Mouse (Mus musculus) hindbrain, embryonic 11.5 days (tissue): ENCODE results near the gene Etl4. TPM values are rescaled to one million over a fixed set of nuclear protein-coding genes. Genes with fewer than 3 reads are reported as not detected.

Experiments
- ATAC-seq: fragments of 200-750 bp; cut with Nextera tagmentation; 2 replicates; pipeline ENCODE4 v1.8.0; 2017; ENCODE audit warnings: mild to moderate bottlenecking, moderate TSS enrichment, moderate library complexity; ENCODE audit not compliant: low FRiP score
- DNase-seq: peaks from one replicate; pipeline ENCODE4 v3.0.0-alpha.2; 2015; ENCODE audit warnings: low spot score
- H3K27ac ChIP-seq: fragments of 300-500 bp; sonication (generic); 2 replicates; pipeline ENCODE4 v1.5.1; 2014; ENCODE audit warnings: mild to moderate bottlenecking, low read depth, low read length
- H3K27me3 ChIP-seq: fragments of 300-500 bp; sonication (generic); 2 replicates; pipeline ENCODE4 v1.6.1; 2014; ENCODE audit warnings: mild to moderate bottlenecking, low read length, moderate library complexity, mixed read lengths; ENCODE audit not compliant: control insufficient read depth, insufficient read depth
- H3K36me3 ChIP-seq: fragments of 300-500 bp; sonication (generic); 2 replicates; pipeline ENCODE4 v1.6.1; 2014; ENCODE audit warnings: mild to moderate bottlenecking, low read length, moderate library complexity, mixed read lengths; ENCODE audit not compliant: control insufficient read depth, insufficient read depth
- H3K4me1 ChIP-seq: fragments of 300-500 bp; sonication (generic); replicated peaks from 2 replicates; pipeline ENCODE4 v1.6.1; 2014; ENCODE audit warnings: low read length, mixed read lengths; ENCODE audit not compliant: control insufficient read depth, insufficient read depth
- H3K4me2 ChIP-seq: fragments of 300-500 bp; sonication (generic); replicated peaks from 2 replicates; pipeline ENCODE4 v1.6.1; 2014; ENCODE audit warnings: mild to moderate bottlenecking, low read depth, low read length
- H3K4me3 ChIP-seq: fragments of 300-500 bp; sonication (generic); 2 replicates; pipeline ENCODE4 v1.5.1; 2014; ENCODE audit warnings: low read depth, low read length
- H3K9ac ChIP-seq: fragments of 300-500 bp; sonication (generic); 2 replicates; pipeline ENCODE4 v1.6.1; 2014; ENCODE audit warnings: low read depth, low read length
- H3K9me3 ChIP-seq: fragments of 300-500 bp; sonication (generic); 2 replicates; pipeline ENCODE4 v1.6.1; 2016; ENCODE audit warnings: low read length; ENCODE audit not compliant: control insufficient read depth
- WGBS: fragments of 180-500 bp; shearing (Covaris S2); extraction: QIAGEN DNeasy Blood & Tissue Kit; methylation state at CpG from one replicate; pipeline ENCODE4 v1.1.7; 2014; 5-methylcytosine and 5-hydroxymethylcytosine counted together
- polyA plus RNA-seq: library from polyadenylated mRNA; unstranded; fragments of >200 nt; fragmentation: Nextera tagmentation; extraction: Ambion mirVana; gene quantifications from 2 replicates; pipeline ENCODE4 v1.2.1, GENCODE M21; 2014

Gene Etl4
- polyA plus RNA-seq, 1 experiment from 2014 or later, result 26.2 TPM

GRCm38 (mm10) chr2:20549996-20550395, 640.4 kb downstream of the Etl4 start:
- Histone ChIP-seq H3K4me3 (no peak overlapping the region), H3K9ac (no peak overlapping the region), H3K27me3 (no peaks in the 10 kb centered on the region), H3K9me3 (no peaks in the 10 kb centered on the region), H3K27ac (no peak overlapping the region), H3K4me1 (peaks cover 14% of the 10 kb centered on the region), H3K36me3 (no peaks in the 10 kb centered on the region), H3K4me2 (no peak overlapping the region)
- no peak for ATAC-seq
- no peak for DNase-seq
- WGBS, result 48% methylated on average over 1 of the region's 1 CpGs

GRCm38 (mm10) chr2:20555706-20556105, 646.1 kb downstream of the Etl4 start:
- ATAC-seq, result no peak
- Histone ChIP-seq H3K4me1 (no peaks in the 10 kb centered on the region), H3K36me3 (no peaks in the 10 kb centered on the region), H3K4me3 (no peak overlapping the region), H3K9ac (no peak overlapping the region), H3K27me3 (no peaks in the 10 kb centered on the region), H3K9me3 (no peaks in the 10 kb centered on the region), H3K4me2 (no peak overlapping the region), H3K27ac (no peak overlapping the region)
- WGBS, result 67% methylated on average over 3 of the region's 3 CpGs
- DNase-seq, result no peak

DNA sequence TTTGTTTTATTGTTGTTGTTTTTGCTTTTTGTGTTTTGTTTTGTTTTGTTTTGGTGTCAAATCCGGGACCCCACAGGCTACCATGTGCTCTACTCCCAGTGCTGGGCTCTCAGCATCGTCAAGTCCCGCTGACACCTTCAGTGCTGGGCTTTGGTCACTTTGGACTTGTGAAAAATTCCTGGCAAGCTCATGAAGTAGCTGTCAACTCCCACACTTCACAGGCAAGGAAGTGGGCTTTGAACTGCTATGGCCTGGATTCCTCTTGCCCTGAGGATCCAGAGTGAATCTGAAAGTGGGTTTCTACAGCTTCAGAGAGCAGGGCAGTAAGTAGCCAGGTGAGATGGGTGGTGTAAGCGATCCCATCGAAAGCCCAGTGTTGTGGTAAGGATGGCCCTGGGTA, 649.5 kb downstream of the Etl4 start:
- H3K4me1 ChIP-seq, result no peaks in the 10 kb centered on the region
- ATAC-seq (no peak), DNase-seq (no peak)
- H3K9ac ChIP-seq, result no peak overlapping the region
- no peaks in the 10 kb centered on the region for H3K9me3 ChIP-seq
- 89% methylated on average over 5 of the region's 5 CpGs for WGBS
- H3K27me3 ChIP-seq, result no peaks in the 10 kb centered on the region
- no peak overlapping the region for H3K4me3 ChIP-seq
- no peaks in the 10 kb centered on the region for H3K36me3 ChIP-seq
- no peak overlapping the region for H3K4me2 ChIP-seq
- no peak overlapping the region for H3K27ac ChIP-seq

- DNase-seq, result no peak
- Histone ChIP-seq H3K27ac (no peak overlapping the region), H3K9me3 (no peaks in the 10 kb centered on the region), H3K4me1 (no peaks in the 10 kb centered on the region), H3K36me3 (no peaks in the 10 kb centered on the region), H3K27me3 (no peaks in the 10 kb centered on the region), H3K4me3 (no peak overlapping the region), H3K9ac (no peak overlapping the region), H3K4me2 (no peak overlapping the region)
- WGBS, result 68% methylated on average over 2 of the region's 2 CpGs
- no peak for ATAC-seq
Observed at GRCm38 (mm10) chr2:20559723-20560122, 650.1 kb downstream of the Etl4 start.

DNA sequence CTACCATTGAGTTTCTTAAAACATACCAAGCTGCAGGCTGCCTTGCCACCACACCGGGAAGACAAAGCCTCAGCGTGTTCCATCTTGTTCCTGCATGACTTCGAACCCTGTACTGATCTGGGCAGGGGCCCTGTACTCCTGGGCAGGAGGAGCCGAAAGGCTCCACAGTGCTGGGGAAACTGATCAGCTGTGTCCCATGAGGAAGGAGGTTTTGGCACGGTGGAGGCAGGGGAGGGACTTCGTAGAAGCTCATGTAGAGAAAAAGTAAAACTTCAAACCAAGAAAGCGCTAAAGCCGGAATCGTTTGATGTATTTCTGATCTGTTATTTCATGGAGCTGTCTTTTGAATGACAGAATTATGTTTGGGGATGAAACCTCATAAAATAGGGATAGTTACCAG, 651.0 kb downstream of the Etl4 start:
- no peaks in the 10 kb centered on the region for H3K36me3 ChIP-seq
- no peak overlapping the region for H3K27ac ChIP-seq
- no peak overlapping the region for H3K4me3 ChIP-seq
- H3K27me3 ChIP-seq, result no peaks in the 10 kb centered on the region
- WGBS, result 92% methylated on average over 9 of the region's 9 CpGs
- no peak for ATAC-seq
- DNase-seq, result no peak
- no peak overlapping the region for H3K4me2 ChIP-seq
- no peaks in the 10 kb centered on the region for H3K4me1 ChIP-seq
- no peak overlapping the region for H3K9ac ChIP-seq
- H3K9me3 ChIP-seq, result no peaks in the 10 kb centered on the region

DNA sequence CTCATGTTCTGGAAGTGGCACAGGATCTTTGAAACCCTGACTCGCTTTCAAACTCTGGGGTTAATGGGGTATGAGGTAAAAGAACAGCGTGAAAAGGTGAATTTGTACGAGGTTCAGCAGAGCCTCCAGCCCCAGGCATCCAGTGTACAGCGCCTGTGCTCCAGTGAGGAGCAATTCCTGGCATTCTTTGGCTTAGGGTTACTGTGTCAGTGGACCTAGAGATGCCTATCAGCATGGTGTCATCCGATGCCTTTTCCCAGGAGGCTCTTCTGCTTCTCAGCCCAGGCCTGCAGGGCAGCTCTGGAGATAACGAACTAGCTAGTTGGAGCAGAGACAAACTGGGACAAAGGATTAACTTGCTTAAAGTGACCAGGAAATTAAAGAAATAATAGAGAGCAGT, 653.5 kb downstream of the Etl4 start:
- H3K4me2 ChIP-seq, result no peak overlapping the region
- no peaks in the 10 kb centered on the region for H3K9me3 ChIP-seq
- ATAC-seq (no peak), DNase-seq (no peak)
- H3K27ac ChIP-seq, result no peak overlapping the region
- no peak overlapping the region for H3K9ac ChIP-seq
- no peaks in the 10 kb centered on the region for H3K36me3 ChIP-seq
- H3K4me1 ChIP-seq, result no peaks in the 10 kb centered on the region
- H3K4me3 ChIP-seq, result no peak overlapping the region
- H3K27me3 ChIP-seq, result no peaks in the 10 kb centered on the region
- 35% methylated on average over 6 of the region's 6 CpGs for WGBS

- H3K27ac ChIP-seq, result no peak overlapping the region
- no peaks in the 10 kb centered on the region for H3K36me3 ChIP-seq
- H3K4me2 ChIP-seq, result no peak overlapping the region
- no peaks in the 10 kb centered on the region for H3K27me3 ChIP-seq
- ATAC-seq (no peak), DNase-seq (no peak)
- H3K9me3 ChIP-seq, result no peaks in the 10 kb centered on the region
- H3K4me3 ChIP-seq, result no peak overlapping the region
- no peak overlapping the region for H3K9ac ChIP-seq
- H3K4me1 ChIP-seq, result no peaks in the 10 kb centered on the region
- 94% methylated on average over 1 of the region's 1 CpGs for WGBS
Observed at GRCm38 (mm10) chr2:20568456-20568855, 658.9 kb downstream of the Etl4 start.

GRCm38 (mm10) chr2:20571940-20572339, 662.4 kb downstream of the Etl4 start:
- Histone ChIP-seq H3K9me3 (no peaks in the 10 kb centered on the region), H3K9ac (no peak overlapping the region), H3K4me3 (no peak overlapping the region), H3K27me3 (no peaks in the 10 kb centered on the region), H3K4me1 (no peaks in the 10 kb centered on the region), H3K36me3 (no peaks in the 10 kb centered on the region), H3K27ac (no peak overlapping the region), H3K4me2 (no peak overlapping the region)
- ATAC-seq (no peak), DNase-seq (no peak)
- 94% methylated on average over 1 of the region's 1 CpGs for WGBS

- ATAC-seq (no peak), DNase-seq (no peak)
- Histone ChIP-seq H3K27me3 (no peaks in the 10 kb centered on the region), H3K36me3 (no peaks in the 10 kb centered on the region), H3K9ac (no peak overlapping the region), H3K4me3 (no peak overlapping the region), H3K4me2 (no peak overlapping the region), H3K4me1 (no peaks in the 10 kb centered on the region), H3K9me3 (no peaks in the 10 kb centered on the region), H3K27ac (no peak overlapping the region)
- 92% methylated on average over 3 of the region's 3 CpGs for WGBS
Observed at GRCm38 (mm10) chr2:20580331-20580730, 670.8 kb downstream of the Etl4 start.
